Mouse (Mus musculus): ENCODE results near the gene Tnfsf11.

- TF ChIP-seq CTCF (IDR thresholded peaks at IDR 0.05; ENCODE audit: low read depth, low read length) (no peak), TAL1 (conservative IDR thresholded peaks at IDR 0.05; ENCODE audit: low read depth, low read length) (no peak), POLR2AphosphoS5 (IDR thresholded peaks at IDR 0.05; ENCODE audit: insufficient replicate concordance, low read depth, low read length) (no peak), GATA2 (IDR thresholded peaks at IDR 0.05; ENCODE audit: borderline replicate concordance, low read depth, low read length) (no peak)
These were observed 11.7 kb upstream of the Tnfsf11 start for GRCm38 (mm10) chr14:78319580-78319979.
